Mouse (Mus musculus) MEL (cell line): ENCODE results near the gene Cdkn2aipnl.

Source experiments
- BHLHE40 ChIP-seq: IDR thresholded peaks from 2 replicates; pipeline ENCODE4 v1.6.1; 2012; ENCODE audit warnings: low read depth, mild to moderate bottlenecking, inconsistent platforms, low read length, improper control_type of control experiment, borderline replicate concordance
- CHD2 ChIP-seq: IDR thresholded peaks from 2 replicates; pipeline ENCODE4 v1.6.1; 2011; ENCODE audit warnings: low read length, improper control_type of control experiment
- CTCF ChIP-seq, 3 experiments: IDR thresholded peaks in 2 of 3; conservative IDR thresholded peaks in 1 of 3; 2 replicates each; pipeline ENCODE4 v1.5.1; 2011 to 2012; ENCODE audit warnings: low read length in 3 of 3, low read depth in 2 of 3, mild to moderate bottlenecking in 2 of 3, improper control_type of control experiment in 1 of 3, inconsistent platforms in 1 of 3, mixed read lengths in 1 of 3, moderate library complexity in 1 of 3; ENCODE audit not compliant: control insufficient read depth in 1 of 3, insufficient read depth in 1 of 3, poor library complexity in 1 of 3, severe bottlenecking in 1 of 3
- ELF1 ChIP-seq: IDR thresholded peaks from 2 replicates; pipeline ENCODE4 v1.6.1; 2014; ENCODE audit warnings: low read depth, mild to moderate bottlenecking, inconsistent platforms, low read length, improper control_type of control experiment, moderate library complexity
- EP300 ChIP-seq, 2 experiments: IDR thresholded peaks; 2 replicates each; pipeline ENCODE4 v1.6.1; 2011; ENCODE audit warnings: improper control_type of control experiment in 2 of 2, low read length in 2 of 2, low read depth in 1 of 2, mild to moderate bottlenecking in 1 of 2
- HCFC1 ChIP-seq: IDR thresholded peaks from 2 replicates; pipeline ENCODE4 v1.6.1; 2012; ENCODE audit warnings: low read depth, mild to moderate bottlenecking, inconsistent platforms, low read length, improper control_type of control experiment, moderate library complexity
- MAZ ChIP-seq: IDR thresholded peaks from 2 replicates; pipeline ENCODE4 v1.6.1; 2012; ENCODE audit warnings: low read depth, mild to moderate bottlenecking, inconsistent platforms, low read length, improper control_type of control experiment
- POLR2A ChIP-seq, 2 experiments: IDR thresholded peaks; 2 replicates each; pipeline ENCODE4 v1.6.1; 2011 to 2012; ENCODE audit warnings: low read length in 2 of 2, mild to moderate bottlenecking in 2 of 2, control low read depth in 1 of 2, improper control_type of control experiment in 1 of 2, low read depth in 1 of 2, moderate library complexity in 1 of 2; ENCODE audit not compliant: control insufficient read depth in 1 of 2, insufficient read depth in 1 of 2, poor library complexity in 1 of 2
- POLR2AphosphoS2 ChIP-seq: IDR thresholded peaks from 2 replicates; pipeline ENCODE4 v1.6.1; 2011; ENCODE audit warnings: low read length, improper control_type of control experiment
- RCOR1 ChIP-seq: IDR thresholded peaks from 2 replicates; pipeline ENCODE4 v1.6.1; 2012; ENCODE audit warnings: low read depth, mild to moderate bottlenecking, inconsistent platforms, low read length, improper control_type of control experiment
- TBP ChIP-seq: IDR thresholded peaks from 2 replicates; pipeline ENCODE4 v1.8.0; 2011; ENCODE audit warnings: low read depth, low read length, improper control_type of control experiment
- TCF12 ChIP-seq: IDR thresholded peaks from 2 replicates; pipeline ENCODE4 v1.6.1; 2014; ENCODE audit warnings: low read depth, mild to moderate bottlenecking, inconsistent platforms, low read length, improper control_type of control experiment, moderate library complexity
- ZC3H11A ChIP-seq: IDR thresholded peaks from 2 replicates; pipeline ENCODE4 v1.6.1; 2012; ENCODE audit warnings: low read depth, mild to moderate bottlenecking, inconsistent platforms, low read length, improper control_type of control experiment

DNA sequence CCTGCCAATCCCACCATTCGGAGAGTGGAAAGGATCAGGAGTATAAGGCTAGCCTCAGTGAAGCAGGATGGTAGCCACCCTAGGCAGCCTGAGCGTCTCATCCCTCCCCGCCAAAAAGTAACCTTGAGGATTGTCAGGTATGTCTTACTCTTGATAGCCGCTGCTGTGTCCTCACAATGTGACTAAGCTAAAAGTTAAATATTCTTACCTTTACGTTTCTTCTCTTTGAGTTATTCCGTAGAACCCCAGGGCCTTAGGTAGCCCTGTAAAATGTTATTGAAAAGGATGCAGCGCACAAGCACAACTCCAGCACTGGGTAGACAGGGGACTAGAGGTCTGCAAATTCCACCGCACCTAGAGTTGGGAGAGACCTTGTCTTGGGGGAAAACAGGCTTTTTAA is 34.4 kb downstream of the Cdkn2aipnl start:
- TF ChIP-seq HCFC1: no peak
- TF ChIP-seq POLR2A (IDR thresholded peaks at IDR 0.05; ENCODE audit: control insufficient read depth in 1 of 2, insufficient read depth in 1 of 2, low read depth in 1 of 2, low read length in 2 of 2, poor library complexity in 1 of 2): no peak
- TF ChIP-seq ELF1: no peak
- TF ChIP-seq CTCF (IDR thresholded peaks at IDR 0.05 in 2 of 3, conservative IDR thresholded peaks at IDR 0.05 in 1 of 3; ENCODE audit: control insufficient read depth in 1 of 3, insufficient read depth in 1 of 3, low read depth in 2 of 3, low read length in 3 of 3, poor library complexity in 1 of 3, severe bottlenecking in 1 of 3): no peak
- TF ChIP-seq ZC3H11A: no peak
- no peak for TF ChIP-seq TCF12
- no peak for TF ChIP-seq CHD2
- TF ChIP-seq MAZ: no peak
- TF ChIP-seq EP300 (IDR thresholded peaks at IDR 0.05; ENCODE audit: low read depth in 1 of 2, low read length in 2 of 2): no peak
- TF ChIP-seq RCOR1: no peak
- no peak for TF ChIP-seq POLR2AphosphoS2
- TF ChIP-seq TBP: no peak
- no peak for TF ChIP-seq BHLHE40
